Mouse (Mus musculus): ENCODE results near the gene Gm20867.
"Not testable (repeated sequence)": the region's sequence is repeated elsewhere in the genome, so short reads cannot be mapped to it uniquely, and the experiment has no call there.

Gm20867 gene

GRCm38 (mm10) chrY:77963104-77963503, at the start of gene Gm20867:
Gm20867 (minus strand) TSS chrY:77963204.
- DNase-seq (ENCODE audit: low spot score), result not testable (repeated sequence)

All from MN1 (cell line).